Mouse (Mus musculus) kidney, postnatal 4 days (tissue): Measurements from ENCODE around the gene Sox14.

Experiments
- DNase-seq, 2 experiments: peaks; one replicate each; pipeline ENCODE4 v3.0.0; 2021; ENCODE audit warnings: mixed read lengths in 2 of 2

Gene Sox14

DNA sequence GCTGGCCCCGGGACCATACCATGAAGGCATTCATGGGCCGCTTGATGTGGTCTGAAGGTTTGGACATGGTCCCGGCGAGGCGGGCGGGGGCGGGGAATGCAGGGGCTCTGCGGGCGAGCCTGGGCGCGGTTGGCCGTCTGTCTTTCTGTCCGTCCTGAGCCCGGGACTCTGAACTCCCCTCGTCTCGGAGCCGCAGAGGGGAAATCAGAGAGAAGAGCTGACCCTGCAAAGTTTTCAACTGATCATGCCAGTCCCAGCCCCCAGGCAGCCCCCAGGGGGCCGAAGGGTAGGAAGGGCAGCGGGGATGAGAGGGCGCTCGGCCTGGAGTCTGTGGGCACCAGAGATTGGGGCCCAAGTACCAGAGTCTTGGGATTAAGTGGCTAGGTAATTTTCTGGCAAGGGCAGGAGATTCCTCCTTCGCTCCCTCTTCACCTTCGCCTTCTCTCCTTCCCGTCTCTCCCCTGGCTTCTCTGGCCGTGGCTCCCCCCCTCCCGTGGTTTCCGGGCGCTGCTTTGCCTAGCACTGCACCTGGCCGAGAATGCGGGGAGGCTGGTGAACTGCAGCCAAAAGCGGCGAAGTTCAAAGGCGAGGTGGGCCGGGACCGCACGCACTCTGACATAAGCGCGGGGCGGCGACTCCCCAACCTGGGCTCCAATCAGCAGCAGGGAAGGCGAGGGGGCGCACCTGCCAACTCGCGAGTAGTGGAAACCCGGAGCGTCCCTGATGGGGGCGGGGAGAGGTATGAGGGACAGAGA, at the start of gene Sox14:
Gene Sox14, minus strand, starts transcription at position 553 of the 755 bp plus-strand sequence.
- peak; percentile 34 to 50 for DNase-seq

DNA sequence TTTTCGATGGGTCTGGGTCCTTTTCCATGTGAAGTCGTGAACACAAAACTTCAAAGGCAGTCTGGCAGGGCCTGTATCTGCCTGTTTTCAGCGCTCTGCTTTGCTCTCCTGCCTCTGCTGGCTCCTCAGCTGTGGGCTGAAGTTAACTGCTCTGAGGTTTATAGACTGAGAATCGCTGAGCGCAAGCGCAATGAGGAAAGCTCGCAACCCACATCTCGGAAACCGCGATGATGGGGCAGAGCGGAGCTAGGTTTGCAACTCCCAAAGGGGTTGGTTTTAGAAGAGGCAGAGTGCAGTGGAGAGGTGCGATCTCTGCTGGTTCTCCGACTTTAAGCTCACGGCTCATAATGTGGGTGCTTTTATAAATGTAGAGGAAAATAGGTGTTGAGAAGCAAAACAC, 3.3 kb upstream of the Sox14 start:
- peak in 1 of 2 experiments; percentile 6 for DNase-seq

- DNase-seq: no peak
These were observed 2.6 kb upstream of the Sox14 start for GRCm38 (mm10) chr9:99878588-99878987.

DNA sequence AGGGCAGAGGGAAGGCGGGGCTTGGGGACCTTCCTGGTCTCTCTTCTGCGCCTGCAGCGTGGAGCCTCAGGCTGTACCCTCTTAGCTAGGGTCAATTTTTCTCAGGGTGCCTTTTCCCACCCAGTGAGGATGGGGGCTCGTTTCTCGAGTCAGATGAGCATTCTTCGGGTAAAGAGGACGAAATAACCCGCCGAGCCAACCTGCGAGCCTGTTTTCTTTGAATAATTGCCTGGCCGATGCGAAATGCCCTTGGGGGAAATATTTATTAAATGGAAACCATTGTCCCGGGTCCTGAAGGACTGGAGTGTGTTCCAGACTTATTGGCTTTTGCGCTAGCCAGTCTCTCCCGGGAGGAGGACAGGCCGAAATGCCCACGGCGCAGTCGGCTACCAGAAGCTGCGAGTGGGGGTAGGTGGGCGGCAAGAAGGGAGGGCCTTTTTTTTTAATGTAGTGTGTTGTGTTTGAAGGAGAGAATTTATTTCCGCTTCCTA, 1.1 kb upstream of the Sox14 start:
- no peak for DNase-seq

GRCm38 (mm10) chr9:99876373-99877055, 544 bp upstream of the Sox14 start:
- DNase-seq: no peak

GRCm38 (mm10) chr9:99874735-99875617, 994 bp downstream of the Sox14 start:
- peak; percentile 13 to 18 for DNase-seq

DNA sequence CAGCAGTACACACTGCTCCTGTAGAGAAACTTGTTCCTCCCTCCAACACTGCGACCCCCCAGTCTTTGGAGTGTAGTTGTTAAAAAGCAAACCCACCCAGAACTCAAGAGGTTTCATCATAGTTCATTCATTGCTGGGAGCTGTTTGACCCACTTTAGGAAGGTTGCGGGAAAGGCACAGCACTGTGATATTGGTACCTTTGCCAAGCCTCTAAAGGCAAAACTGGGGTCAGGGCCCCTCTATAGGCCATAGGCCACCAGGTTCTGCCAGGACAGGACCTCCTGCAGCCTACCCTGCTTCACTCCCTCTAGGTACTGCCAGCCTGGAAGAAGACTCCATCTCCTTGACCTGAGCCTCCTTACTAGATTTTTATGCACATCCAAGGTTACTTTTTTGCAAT, 2.2 kb downstream of the Sox14 start:
- peak in 1 of 2 experiments; percentile 5 for DNase-seq

DNA sequence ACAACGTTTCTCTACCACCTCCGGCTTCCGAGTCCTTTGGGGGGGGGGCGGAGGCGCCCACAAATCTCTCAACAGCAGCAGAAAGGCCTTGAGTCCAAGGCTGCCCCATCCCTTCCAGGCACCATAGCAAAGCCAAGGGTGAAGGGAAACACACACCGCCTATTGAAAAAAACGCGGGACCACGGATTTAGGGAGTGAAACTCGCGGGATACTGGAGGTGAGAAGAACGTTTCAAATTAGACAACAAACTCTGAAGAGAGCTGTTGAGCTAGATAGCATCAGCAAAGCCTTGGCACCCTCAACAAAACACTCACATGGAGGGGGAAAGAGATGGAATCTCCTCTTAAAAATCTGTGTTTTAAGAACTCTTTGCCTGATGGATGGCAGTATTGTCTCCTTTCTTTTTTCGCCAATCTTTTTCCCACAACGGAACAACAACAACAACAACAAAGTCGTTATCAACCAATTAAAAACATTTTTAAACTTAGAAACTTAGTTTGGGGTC, 2.8 kb downstream of the Sox14 start:
- no peak for DNase-seq

DNA sequence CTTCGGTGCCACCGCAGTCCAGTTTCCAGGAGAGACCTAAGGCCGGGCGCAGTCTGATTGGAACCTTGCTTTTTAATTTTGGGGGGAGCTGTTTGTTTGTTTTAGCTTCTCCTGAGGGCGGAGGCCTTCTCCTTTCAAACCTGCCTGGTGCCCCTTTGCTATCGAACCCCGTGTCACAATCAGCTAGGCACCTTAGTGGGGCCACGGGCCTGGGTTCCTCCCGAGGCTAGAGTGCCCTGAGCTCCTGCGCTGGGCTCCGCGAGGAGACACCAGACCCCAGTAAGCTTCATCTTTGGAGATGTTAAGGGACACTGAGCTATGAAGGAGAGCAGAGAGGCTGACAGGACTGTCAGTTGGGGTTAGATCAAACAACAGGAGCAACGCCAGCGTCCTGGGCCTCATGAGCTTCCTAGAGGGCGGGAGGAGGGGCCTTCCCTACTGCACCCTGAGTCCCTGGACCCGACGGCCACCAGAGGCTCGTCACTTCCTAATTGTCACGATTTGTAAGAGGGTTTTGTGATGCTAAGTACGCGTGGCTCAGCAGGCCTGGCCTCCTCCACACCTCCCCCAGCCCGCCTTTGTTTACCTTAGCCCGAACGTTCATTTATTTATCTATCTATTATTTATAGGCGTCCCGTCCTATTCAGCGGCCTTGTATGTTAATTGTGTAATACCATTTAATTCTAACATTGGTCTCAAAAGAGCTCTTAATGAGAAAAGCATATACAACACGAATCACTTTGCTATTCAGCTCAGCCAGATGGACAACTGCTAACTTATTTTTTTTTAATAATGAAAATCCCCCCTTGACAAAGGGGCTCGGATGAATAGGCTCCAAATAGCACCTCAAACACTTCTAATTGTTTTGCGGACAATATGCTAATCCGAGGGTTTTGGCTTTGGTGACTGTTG, 3.5 kb downstream of the Sox14 start:
- DNase-seq: peak in 1 of 2 experiments; percentile 3

DNA sequence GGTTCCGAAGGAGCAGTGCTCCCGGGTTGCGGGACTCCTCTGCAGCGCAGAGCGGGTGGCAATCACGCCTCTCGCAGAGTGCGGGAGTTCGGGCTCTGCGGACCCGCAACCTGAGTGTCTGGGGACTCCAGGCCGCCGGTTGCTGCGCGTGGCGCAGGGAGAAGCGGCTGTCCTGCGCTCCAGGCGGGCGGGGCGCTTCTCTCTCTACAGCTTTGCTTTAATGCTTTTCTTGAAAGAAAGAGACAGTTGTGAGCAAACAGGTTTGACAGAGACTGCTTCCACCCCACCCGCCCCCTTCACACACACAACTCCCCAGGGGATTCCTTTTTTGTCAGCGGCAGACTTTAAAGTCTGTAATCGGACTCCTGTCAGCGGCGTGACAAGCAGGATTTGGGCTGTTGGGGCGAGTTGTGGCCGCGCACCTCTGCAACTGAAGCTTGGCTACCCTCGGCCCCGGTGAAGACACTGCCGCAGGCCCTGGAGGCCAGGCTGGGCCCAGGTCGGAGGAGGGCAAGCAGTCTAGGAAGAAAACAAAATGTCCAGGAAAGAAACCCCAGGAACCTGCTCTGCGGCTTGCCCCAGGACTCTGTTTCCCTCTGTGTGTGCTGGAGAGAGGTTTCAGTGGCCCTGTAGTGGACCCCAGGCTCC, 4.3 kb downstream of the Sox14 start:
- peak; percentile 16 to 33 for DNase-seq

DNA sequence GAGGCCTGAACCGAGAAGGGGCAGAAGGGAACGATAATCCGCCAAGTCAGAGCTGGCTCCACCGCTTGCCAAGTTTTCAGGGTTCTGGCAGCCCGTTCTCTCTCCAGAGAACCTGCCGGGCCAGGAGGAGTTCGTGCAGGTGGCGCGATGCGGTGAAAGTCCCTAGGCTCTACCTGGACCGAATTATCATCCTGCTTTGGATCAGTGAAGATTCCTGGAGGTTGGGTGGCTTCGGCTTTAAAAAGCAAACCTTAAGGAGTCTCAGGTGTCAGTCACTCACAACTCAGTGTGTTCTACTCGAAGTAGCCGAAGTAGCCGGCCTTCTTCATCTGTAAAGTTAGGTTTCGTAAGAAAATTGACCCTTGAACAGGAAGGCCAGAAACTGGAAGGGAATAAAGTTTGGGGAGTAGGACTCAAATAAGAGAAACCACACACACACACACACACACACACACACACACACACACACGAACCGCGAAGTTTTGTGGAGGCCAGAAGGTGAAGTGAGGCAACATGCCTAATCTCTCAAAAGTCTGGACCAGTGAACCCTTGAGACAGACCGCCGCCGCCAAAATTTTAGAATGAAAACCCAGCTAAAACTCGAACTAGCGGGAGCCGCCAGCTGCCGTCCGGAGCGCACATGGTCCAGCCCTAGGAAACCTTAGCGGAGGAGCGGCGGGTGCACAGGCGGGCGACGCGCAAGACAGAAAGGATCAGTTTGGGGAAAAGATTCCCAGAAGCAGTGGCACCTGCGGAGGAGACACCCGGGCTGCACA, 5.0 kb downstream of the Sox14 start:
- DNase-seq: peak in 1 of 2 experiments; percentile 21

GRCm38 (mm10) chr9:99869936-99870779, 5.8 kb downstream of the Sox14 start:
- DNase-seq: peak in 1 of 2 experiments; percentile 6

DNA sequence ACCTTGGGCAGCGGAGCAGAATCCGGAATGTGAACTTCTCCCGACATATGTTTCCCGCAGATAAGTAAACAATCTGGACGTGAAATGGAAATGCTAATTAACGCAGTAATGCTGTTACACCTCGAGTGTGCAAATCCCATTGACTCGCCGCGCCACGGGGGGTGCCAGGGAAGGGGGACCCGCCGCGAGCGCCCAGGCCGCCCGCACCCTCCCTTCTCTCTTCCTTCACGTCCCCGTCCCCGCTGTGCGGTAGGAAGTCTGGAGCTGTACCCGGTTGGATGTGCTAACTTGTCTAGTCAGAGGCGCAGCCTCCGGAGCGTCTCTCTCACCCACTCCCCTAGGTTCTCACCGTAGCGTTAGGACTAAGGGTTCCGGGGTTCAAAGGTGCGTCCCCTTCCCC, 6.7 kb downstream of the Sox14 start:
- DNase-seq: peak in 1 of 2 experiments; percentile 21

DNA sequence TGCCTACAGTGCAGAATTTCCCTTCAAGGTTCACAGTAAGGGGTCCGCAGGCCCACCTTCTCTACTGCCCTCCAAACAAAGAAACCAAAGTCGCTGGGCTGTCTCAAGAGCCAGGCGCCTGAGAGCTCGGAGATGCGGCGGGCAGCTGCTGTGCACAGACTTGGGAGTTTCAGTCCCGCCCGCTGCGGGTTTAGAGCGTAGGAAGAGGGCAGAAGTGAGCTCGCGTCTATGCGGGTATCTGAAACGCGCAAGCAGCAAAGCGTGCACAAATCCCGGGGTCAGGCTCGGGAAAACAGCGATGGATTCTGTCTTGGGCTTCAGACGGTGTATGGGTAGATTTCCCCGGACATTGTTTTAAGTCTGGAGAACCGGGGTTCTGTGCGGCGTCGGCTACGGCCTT, 7.4 kb downstream of the Sox14 start:
- DNase-seq: peak; percentile 40 to 47

- no peak for DNase-seq
These were observed 7.9 kb downstream of the Sox14 start for GRCm38 (mm10) chr9:99868054-99868453.

- no peak for DNase-seq
These were observed 13.0 kb downstream of the Sox14 start for GRCm38 (mm10) chr9:99862936-99863335.

DNA sequence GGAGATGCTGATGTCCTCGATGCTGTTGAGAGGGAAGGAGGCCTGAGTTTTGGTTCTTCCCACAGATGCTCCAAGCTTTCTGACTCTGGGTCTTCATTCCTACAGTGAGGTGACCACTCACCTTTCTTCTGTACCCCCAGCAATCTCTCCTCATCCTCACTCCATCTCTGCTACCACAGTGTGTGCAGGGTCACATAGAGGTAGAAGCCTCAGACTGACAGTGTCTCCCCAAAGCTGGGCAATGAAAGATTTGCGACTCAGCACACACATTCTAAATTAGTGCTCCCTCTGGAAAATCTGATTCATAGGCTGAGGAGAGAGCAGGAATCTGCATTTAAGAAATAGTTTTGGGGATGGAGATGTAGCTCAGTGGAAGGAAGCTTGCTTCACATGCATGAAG, 21.5 kb downstream of the Sox14 start:
- no peak for DNase-seq

DNA sequence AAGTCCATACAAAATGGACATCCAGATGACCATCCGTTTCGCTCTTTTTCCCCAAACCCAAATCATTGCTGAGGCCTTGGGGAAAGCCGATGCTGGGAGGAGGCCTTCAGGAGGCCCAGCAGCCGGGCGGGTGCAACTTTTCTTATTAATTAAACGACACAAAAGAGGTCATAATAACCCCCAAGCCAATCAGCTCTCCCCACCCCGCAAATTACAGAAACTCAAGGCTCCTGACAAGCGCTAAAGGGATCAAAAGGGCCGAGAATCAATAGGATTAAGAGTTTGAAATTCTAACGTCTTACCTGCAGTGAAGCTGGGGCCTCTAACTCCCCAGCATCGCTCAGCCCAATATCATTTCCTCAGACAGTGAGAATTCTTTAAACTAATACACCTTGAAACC, 22.6 kb downstream of the Sox14 start:
- no peak for DNase-seq

GRCm38 (mm10) chr9:99850354-99850753, 25.6 kb downstream of the Sox14 start:
- DNase-seq: peak; percentile 52 to 64
